Mouse (Mus musculus) urinary bladder, postnatal 10 days (tissue): ENCODE results near the gene Ctla4.

Experiments
- DNase-seq: peaks from one replicate; pipeline ENCODE4 v3.0.0; 2022; ENCODE audit warnings: low spot score

The Ctla4 gene

GRCm38 (mm10) chr1:60886981-60887380, at the start of gene Ctla4:
Gene Ctla4, plus strand, starts transcription at chr1:60887000.
- no peak for DNase-seq

GRCm38 (mm10) chr1:60839161-60839560, 47.6 kb upstream of the Ctla4 start:
- no peak for DNase-seq

DNA sequence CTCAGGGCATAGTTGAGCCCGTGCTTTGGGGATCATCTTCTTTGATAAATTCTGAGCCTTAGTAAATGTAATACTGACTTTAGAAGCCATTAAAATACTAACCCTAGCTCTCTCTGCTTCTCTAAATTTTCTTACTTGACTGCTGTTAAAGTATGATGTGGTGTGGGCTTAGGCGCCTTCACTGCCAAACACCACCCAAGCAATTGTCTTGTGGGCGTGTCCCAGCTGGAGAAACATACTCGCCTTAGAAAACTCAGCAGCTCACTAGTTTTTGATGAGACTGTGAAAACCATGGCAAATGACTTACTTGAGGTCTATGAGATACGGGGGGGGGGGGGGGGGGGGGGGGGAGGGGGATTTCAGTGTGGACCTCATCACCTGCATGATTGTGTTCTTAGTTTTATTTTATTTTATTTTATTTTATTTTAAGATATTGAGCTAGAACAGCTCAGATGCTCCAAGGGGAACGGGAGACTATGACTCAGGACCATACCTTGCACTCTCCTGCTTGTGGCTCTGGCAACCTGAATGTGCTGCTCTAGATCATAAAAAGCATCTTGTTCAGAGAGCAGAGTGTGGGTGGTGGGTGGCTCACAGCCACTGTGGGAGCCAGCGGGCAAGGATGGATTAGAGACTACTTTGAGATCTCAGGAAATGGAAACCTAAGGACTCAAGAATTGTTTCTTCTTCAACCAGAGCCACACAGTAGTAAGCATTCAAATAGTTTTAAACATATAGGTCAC, 41.3 kb upstream of the Ctla4 start:
- DNase-seq, result no peak

GRCm38 (mm10) chr1:60846616-60847275, 40.1 kb upstream of the Ctla4 start:
- DNase-seq, result no peak

DNA sequence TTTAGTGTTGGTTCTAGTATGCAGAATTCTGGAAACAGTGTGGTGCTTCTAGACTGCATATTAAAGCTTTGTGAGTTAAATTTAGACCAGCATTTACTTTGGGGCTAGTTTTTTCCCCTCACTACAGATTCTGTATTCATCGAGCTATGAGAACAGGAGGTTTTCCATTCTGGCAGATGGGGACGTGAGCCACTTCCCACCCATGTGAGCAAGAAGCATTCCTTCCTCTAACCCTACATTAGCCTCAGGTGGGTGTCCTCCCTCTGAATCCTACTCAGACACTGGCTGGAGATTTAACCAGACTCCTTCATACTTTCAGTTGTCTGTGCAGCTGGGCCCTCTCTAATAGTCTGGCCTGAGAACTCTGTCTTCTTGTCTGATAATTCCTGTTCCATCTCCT, 37.7 kb upstream of the Ctla4 start:
- DNase-seq, result no peak

GRCm38 (mm10) chr1:60849816-60850215, 37.0 kb upstream of the Ctla4 start:
- no peak for DNase-seq

DNA sequence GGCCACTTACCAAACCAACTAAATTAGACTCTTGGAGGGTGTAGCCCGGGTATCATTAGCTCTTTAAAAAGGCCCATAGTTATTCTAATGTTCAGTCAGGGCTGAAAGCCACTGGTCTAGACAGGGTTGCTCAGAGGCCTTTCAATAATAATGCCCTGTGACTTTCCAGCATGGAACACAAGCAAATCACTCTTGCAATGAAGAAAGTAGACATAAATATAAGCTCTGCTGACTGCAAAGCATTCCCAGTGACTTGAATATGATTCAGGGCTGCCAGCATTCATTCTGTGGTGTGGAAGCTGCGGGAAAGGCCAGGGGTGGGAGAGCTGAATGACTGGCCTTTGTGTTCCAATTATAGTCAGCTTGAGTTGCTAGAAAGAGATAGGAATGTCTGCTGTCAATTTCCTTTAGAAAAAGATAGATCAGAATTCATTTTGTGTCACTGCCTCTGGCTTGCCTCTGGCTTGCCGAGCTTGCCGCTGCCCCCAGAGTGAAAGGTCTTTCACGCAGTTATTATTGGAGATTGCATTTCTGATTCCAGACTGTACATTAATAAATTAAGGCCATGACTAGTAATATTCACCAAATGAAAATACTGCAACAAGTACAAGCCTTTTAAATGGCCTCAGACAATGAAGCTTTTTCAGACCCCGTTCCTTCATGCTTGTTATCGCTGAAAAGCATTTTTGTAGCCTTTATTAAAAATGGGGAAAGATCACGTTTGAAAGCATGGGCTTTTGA, 35.6 kb upstream of the Ctla4 start:
- DNase-seq, result no peak

- DNase-seq, result no peak
Observed at GRCm38 (mm10) chr1:60852075-60852769, 34.6 kb upstream of the Ctla4 start.

GRCm38 (mm10) chr1:60852770-60853147, 34.0 kb upstream of the Ctla4 start:
- DNase-seq, result no peak

GRCm38 (mm10) chr1:60853330-60853956, 33.4 kb upstream of the Ctla4 start:
- no peak for DNase-seq

DNA sequence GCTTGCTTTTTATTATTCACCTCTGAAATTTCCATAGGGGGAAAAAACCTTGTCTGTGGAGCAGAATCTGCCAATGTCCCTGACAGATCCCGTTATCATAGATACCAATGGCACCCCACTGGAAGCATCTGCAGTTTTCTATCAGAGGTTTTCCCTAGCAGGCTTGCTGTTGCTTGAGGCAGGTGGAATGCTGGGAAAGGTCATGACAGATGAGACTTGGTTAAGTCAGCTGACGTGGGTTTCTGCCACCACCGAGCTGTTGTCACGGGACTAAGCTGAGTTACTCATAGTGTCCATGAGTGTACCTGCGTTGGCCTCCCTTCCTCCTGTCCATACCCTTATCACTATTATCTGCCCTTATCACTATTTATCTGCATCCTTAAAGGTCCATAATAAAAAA, 32.8 kb upstream of the Ctla4 start:
- no peak for DNase-seq

- DNase-seq, result no peak
Observed at GRCm38 (mm10) chr1:60857351-60858220, 29.2 kb upstream of the Ctla4 start.

- no peak for DNase-seq
Observed at GRCm38 (mm10) chr1:60859159-60859558, 27.6 kb upstream of the Ctla4 start.

DNA sequence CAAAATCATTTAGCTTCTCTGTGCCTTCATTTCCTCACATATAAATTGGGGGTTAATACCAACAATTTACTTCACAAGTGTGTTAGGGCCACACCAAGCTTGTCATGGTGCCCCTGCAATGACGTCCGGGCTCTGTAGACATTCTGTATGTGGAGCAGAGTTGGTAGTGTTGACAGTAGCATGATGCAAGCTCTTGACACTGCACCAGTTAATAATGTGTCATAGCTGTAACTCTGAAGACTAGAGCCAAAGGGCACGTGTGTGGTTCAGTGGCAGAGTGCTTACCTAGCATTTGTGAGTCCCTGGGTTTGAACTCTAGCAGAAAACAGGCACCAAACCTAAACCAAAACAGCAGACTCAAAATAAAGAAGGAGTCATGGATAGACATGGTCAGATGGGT, 27.0 kb upstream of the Ctla4 start:
- DNase-seq, result no peak

- no peak for DNase-seq
Observed at GRCm38 (mm10) chr1:60860357-60860946, 26.3 kb upstream of the Ctla4 start.

DNA sequence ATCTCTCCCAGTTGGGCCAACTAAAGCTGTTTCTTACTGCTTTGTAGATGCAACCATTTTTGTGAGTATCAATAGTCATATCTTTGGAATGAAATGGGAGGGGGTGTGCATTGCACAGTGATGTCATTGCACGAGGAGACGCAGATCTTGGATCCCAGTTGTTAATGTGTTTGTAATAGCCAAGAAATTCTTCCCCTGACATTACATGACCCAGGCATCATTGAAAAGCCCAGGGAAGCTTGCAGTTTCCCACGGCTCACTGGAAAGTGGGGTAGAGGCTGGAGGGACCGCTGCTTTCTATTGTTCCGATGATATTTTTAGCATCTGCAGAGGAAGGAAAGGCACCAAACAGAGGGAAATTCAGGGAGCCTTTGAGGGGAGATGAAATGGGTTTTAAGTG, 25.8 kb upstream of the Ctla4 start:
- no peak for DNase-seq

DNA sequence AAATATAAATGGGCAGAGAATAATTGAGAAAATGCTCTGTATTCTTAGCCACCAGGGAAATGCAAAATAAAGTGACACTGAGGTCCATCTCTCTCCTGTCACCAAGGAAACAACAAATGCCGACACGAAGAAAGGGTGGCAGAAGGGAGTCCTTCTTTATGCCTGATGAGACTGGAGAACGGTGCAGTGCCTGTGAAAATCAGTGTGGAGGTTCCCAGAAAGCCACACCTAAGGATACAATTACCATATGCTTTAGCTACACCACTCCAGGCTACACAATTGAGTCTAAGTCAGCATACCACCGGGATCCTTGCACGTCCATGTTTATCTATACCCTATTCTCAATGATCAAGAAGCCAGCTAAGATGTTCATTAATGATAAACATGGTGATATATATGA, 25.4 kb upstream of the Ctla4 start:
- DNase-seq, result no peak

DNA sequence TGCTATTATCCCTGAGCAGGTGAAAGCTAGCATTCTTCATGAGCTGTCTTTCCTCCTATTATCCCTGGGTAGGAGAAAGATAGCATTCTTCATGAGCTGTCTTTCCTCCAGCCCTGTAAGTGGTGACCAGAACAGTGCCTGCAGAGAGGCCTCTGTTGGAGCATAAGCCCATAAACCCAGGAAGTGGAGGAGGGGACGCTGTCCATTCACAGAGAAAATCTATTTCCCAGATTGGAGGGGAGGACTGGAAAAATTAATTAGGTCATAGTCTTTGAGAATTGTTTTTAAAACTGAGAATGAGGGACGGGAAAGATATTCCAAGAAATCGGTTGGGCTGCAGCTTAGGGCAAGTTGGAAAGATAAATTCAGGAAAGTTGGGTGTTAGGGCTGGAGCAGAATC, 24.3 kb upstream of the Ctla4 start:
- no peak for DNase-seq

DNA sequence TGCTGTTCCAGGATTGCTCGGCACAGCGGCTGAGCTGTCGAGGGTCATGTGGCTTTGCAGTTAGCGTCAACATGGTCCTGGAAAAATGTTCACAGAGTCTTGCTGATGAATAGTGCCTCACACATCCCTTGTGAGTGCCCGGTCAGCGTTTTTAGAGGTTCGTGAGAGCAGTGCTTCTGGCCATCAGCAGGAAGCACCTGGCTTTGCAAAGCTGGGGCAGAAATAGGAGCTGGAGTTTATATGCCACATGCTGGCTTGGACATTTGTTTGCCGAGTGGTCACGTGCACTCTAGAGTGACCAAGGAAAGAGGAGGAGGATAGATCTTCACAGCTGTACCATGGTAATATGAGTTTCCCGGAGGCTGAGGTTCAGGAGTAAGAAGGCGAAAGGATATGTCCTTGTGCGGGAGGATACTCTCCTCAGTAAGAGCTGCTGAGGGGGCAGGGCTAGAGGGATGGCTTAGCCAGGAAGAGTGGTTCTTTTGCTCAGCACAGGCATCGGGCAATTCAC, 23.8 kb upstream of the Ctla4 start:
- no peak for DNase-seq

- no peak for DNase-seq
Observed at GRCm38 (mm10) chr1:60863701-60864100, 23.1 kb upstream of the Ctla4 start.
